Mouse (Mus musculus): ENCODE measurements around the gene Enpep. TPM values are rescaled to one million over a fixed set of nuclear protein-coding genes. Genes with fewer than 3 reads are reported as not detected.

Enpep gene
- polyA plus RNA-seq, 1 experiment = not detected

- no peak for TF ChIP-seq GATA1 (IDR thresholded peaks at IDR 0.05; ENCODE audit: low read length)
- TF ChIP-seq TAL1 (IDR thresholded peaks at IDR 0.05; ENCODE audit: low read length) = no peak
- H3K4me3 ChIP-seq (replicated peaks) = no peak overlapping the region
- no peaks in the 10 kb centered on the region for H3K36me3 ChIP-seq (ENCODE audit: control insufficient read depth)
- no peaks in the 10 kb centered on the region for H3K4me1 ChIP-seq (ENCODE audit: control insufficient read depth)
- H3K9me3 ChIP-seq (ENCODE audit: control insufficient read depth, low read length) = peaks cover 3% of the 10 kb centered on the region
- H3K27me3 ChIP-seq (ENCODE audit: control insufficient read depth) = no peaks in the 10 kb centered on the region
These were observed 59.2 kb downstream of the Enpep start for GRCm38 (mm10) chr3:129273156-129273831.

- H3K4me1 ChIP-seq (ENCODE audit: control insufficient read depth) = no peaks in the 10 kb centered on the region
- H3K36me3 ChIP-seq (ENCODE audit: control insufficient read depth) = no peaks in the 10 kb centered on the region
- H3K9me3 ChIP-seq (ENCODE audit: control insufficient read depth, low read length) = peaks cover 7% of the 10 kb centered on the region
- H3K4me3 ChIP-seq (replicated peaks) = no peak overlapping the region
- TF ChIP-seq GATA1 (IDR thresholded peaks at IDR 0.05; ENCODE audit: low read length) = no peak
- no peak for TF ChIP-seq TAL1 (IDR thresholded peaks at IDR 0.05; ENCODE audit: low read length)
- H3K27me3 ChIP-seq (ENCODE audit: control insufficient read depth) = no peaks in the 10 kb centered on the region
These were observed 62.5 kb downstream of the Enpep start for GRCm38 (mm10) chr3:129270044-129270443.

DNA sequence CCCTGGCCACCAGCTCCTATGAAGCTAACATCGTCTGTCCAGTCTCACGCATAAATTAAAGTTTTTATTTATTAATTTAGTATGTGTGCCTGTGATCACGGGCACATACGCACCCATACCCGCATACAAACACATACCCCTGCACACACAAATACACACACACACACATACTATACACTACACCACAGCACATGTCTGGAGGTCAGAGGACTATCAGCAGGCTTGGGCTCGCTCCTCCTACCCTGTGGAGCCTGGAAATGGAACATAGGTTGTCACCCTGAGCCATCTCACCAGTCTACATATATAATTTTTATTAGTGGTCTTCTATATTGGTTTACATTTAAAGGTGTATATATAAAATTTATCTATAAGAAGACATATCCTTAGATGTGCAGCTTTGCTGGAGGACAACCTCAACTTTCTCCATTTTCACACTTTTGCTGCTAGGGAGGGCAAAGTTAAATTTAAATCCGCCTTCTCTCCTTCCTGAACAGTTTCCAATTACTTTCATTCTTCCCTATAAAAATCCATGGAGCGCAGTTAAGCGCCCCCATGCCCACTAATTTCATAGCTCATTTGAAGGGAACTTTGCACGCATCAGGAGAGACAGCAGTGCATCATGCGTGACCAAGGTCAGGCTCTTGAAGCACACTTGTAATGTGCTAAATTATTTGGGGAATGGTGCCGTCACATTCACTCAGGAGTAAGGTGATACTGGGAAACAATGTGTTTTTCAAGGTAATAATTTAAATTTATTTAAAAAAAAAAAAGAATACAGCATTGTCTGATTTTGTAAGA, 63.4 kb downstream of the Enpep start:
- Histone ChIP-seq H3K4me3 (replicated peaks) (no peak overlapping the region), H3K27me3 (ENCODE audit: control insufficient read depth) (no peaks in the 10 kb centered on the region), H3K4me1 (ENCODE audit: control insufficient read depth) (no peaks in the 10 kb centered on the region), H3K36me3 (ENCODE audit: control insufficient read depth) (no peaks in the 10 kb centered on the region), H3K9me3 (ENCODE audit: control insufficient read depth, low read length) (peaks cover 7% of the 10 kb centered on the region)
- TF ChIP-seq GATA1 (IDR thresholded peaks at IDR 0.05; ENCODE audit: low read length) (no peak), TAL1 (IDR thresholded peaks at IDR 0.05; ENCODE audit: low read length) (no peak)

DNA sequence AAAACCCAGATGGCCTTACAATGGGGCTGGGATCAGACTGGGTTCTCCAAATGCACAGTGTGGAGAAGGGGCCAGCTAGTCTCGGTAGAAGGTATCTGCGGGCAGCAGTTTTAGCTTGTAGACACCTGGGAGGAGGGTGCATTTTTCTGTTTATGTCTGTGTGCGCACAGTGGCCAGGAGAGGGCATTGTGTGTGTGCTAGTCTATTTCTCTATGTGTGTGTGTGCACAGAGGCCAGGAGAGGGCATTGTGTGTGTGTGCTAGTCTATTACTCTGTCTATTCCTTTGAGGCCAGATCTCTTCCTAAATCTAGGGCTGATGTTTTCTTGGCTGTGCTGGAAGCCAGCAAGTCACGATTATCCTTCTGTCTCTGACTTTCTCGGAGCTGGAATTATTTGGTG, 74.0 kb downstream of the Enpep start:
- no peak for TF ChIP-seq GATA1 (IDR thresholded peaks at IDR 0.05; ENCODE audit: low read length)
- H3K9me3 ChIP-seq (ENCODE audit: control insufficient read depth, low read length) = no peaks in the 10 kb centered on the region
- no peaks in the 10 kb centered on the region; the same call in 1 of the 2 replicates for H3K27me3 ChIP-seq (ENCODE audit: control insufficient read depth)
- no peak overlapping the region for H3K4me3 ChIP-seq (replicated peaks)
- H3K4me1 ChIP-seq (ENCODE audit: control insufficient read depth) = no peaks in the 10 kb centered on the region
- no peaks in the 10 kb centered on the region for H3K36me3 ChIP-seq (ENCODE audit: control insufficient read depth)

DNA sequence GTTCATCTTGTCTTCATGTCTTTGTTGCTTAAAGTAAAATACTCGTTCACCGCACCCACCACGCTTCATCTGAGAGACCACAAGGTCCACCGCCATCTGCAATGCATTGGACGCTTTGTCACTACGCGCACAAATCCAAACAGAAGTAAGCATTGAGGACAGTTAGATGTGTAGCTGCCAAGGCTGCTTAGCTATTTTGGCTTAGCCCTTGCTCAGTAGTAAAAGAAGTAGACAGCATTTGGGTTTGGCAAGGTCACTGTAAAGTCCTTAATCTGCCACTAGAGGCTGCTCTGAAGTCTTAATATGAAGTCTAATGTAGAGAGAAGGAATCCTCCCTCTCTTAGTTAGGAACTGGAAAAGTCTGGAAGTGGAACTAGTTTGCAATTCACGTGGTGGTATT, 75.8 kb downstream of the Enpep start:
- Histone ChIP-seq H3K27me3 (ENCODE audit: control insufficient read depth) (no peaks in the 10 kb centered on the region; the same call in 1 of the 2 replicates), H3K4me3 (replicated peaks) (no peak overlapping the region), H3K4me1 (ENCODE audit: control insufficient read depth) (no peaks in the 10 kb centered on the region), H3K36me3 (ENCODE audit: control insufficient read depth) (no peaks in the 10 kb centered on the region), H3K9me3 (ENCODE audit: control insufficient read depth, low read length) (no peaks in the 10 kb centered on the region)
- TF ChIP-seq GATA1 (IDR thresholded peaks at IDR 0.05; ENCODE audit: low read length) (no peak), TAL1 (IDR thresholded peaks at IDR 0.05; ENCODE audit: low read length) (no peak)

DNA sequence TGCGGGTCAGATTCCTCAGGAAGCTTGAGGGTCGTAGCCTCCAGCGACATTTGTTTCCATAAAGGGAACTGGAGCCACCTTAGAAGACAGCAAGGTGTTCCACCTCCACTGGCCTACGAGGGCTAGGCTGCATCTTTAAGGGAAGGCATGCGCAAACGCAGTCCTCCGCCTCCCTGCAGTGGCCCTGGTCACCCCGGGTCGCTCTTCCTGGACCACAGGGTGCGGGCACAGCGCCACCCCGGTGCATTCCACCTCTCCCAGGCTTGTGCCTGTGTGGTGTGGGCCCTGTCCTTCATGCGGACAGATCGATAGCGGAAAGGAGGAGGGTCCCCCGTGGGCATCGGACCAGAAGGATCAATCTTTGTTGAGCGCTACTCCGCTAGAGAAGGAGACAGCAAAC, 76.2 kb downstream of the Enpep start:
- TF ChIP-seq TAL1 (IDR thresholded peaks at IDR 0.05; ENCODE audit: low read length) (no peak), GATA1 (IDR thresholded peaks at IDR 0.05; ENCODE audit: low read length) (no peak)
- no peaks in the 10 kb centered on the region for H3K4me1 ChIP-seq (ENCODE audit: control insufficient read depth)
- no peaks in the 10 kb centered on the region for H3K36me3 ChIP-seq (ENCODE audit: control insufficient read depth)
- no peaks in the 10 kb centered on the region for H3K9me3 ChIP-seq (ENCODE audit: control insufficient read depth, low read length)
- H3K27me3 ChIP-seq (ENCODE audit: control insufficient read depth) = no peaks in the 10 kb centered on the region; the same call in 1 of the 2 replicates
- no peak overlapping the region for H3K4me3 ChIP-seq (replicated peaks)

DNA sequence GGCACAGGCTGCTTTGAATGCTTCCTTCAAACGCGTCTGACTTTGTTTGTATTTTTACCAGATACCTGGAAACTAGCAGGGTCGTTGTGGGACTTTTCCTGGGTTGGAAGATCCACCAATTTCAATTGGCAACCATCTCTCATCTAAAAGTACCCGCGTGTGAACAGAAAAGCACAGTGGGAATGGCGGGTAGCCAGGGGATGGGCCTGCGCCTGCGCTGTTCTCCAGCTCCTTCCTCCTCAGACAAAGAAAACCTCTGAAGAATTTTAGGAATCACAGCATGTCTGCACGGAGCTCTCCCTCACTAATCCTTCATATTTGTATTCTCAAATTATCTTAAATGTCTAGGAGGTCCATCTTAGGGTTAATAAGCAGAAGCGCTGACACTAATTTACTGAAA, 78.3 kb downstream of the Enpep start:
- no peaks in the 10 kb centered on the region; the same call in 1 of the 2 replicates for H3K27me3 ChIP-seq (ENCODE audit: control insufficient read depth)
- no peaks in the 10 kb centered on the region for H3K4me1 ChIP-seq (ENCODE audit: control insufficient read depth)
- no peaks in the 10 kb centered on the region for H3K36me3 ChIP-seq (ENCODE audit: control insufficient read depth)
- TF ChIP-seq TAL1 (IDR thresholded peaks at IDR 0.05; ENCODE audit: low read length) (no peak), GATA1 (IDR thresholded peaks at IDR 0.05; ENCODE audit: low read length) (no peak)
- no peaks in the 10 kb centered on the region; the same call in 1 of the 2 replicates for H3K9me3 ChIP-seq (ENCODE audit: control insufficient read depth, low read length)
- no peak overlapping the region for H3K4me3 ChIP-seq (replicated peaks)

GRCm38 (mm10) chr3:129250997-129251396, 81.5 kb downstream of the Enpep start:
- Histone ChIP-seq H3K4me1 (ENCODE audit: control insufficient read depth) (no peaks in the 10 kb centered on the region), H3K4me3 (replicated peaks) (no peak overlapping the region), H3K27me3 (ENCODE audit: control insufficient read depth) (no peaks in the 10 kb centered on the region), H3K9me3 (ENCODE audit: control insufficient read depth, low read length) (no peaks in the 10 kb centered on the region; the same call in 1 of the 2 replicates), H3K36me3 (ENCODE audit: control insufficient read depth) (no peaks in the 10 kb centered on the region)
- TF ChIP-seq TAL1 (IDR thresholded peaks at IDR 0.05; ENCODE audit: low read length) (no peak), GATA1 (IDR thresholded peaks at IDR 0.05; ENCODE audit: low read length) (no peak)

DNA sequence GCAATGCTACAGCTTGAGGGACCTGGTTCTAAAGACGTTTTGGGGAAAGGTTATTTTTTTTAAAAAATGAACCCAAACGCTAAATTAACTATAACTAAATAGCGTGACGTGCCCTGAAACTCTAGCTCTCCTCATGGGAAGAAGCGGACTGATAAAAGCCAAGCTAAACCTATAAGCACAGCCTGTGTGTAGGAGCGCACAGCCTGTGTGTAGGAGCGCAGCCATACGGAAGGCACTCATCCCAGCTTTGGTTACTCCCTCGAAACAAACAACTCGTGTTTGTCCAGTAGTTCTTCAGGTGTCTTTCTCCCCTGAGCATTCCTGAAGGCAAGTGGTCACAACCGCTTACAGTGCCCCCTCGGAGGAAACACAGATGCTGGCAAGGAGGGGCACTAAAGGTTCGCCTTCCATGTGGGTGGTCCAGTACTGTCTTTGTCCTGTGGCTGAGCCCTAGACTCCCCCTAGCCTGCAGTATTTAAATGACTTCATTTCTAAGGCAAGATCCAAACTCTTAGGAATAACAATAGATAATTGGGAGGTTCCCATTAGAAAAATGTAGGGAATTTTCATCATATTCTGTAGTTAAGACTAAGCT, 93.8 kb downstream of the Enpep start:
- TF ChIP-seq GATA1 (IDR thresholded peaks at IDR 0.05; ENCODE audit: low read length) (no peak), TAL1 (IDR thresholded peaks at IDR 0.05; ENCODE audit: low read length) (no peak)
- Histone ChIP-seq H3K4me3 (replicated peaks) (no peak overlapping the region), H3K4me1 (ENCODE audit: control insufficient read depth) (no peaks in the 10 kb centered on the region), H3K27me3 (ENCODE audit: control insufficient read depth) (no peaks in the 10 kb centered on the region), H3K9me3 (ENCODE audit: control insufficient read depth, low read length) (no peaks in the 10 kb centered on the region), H3K36me3 (ENCODE audit: control insufficient read depth) (no peaks in the 10 kb centered on the region)

Data from erythroblast, embryonic 14.5 days (primary cell).